ENCODE assay signal across 8 mouse cellular contexts in the genomic region with DNA sequence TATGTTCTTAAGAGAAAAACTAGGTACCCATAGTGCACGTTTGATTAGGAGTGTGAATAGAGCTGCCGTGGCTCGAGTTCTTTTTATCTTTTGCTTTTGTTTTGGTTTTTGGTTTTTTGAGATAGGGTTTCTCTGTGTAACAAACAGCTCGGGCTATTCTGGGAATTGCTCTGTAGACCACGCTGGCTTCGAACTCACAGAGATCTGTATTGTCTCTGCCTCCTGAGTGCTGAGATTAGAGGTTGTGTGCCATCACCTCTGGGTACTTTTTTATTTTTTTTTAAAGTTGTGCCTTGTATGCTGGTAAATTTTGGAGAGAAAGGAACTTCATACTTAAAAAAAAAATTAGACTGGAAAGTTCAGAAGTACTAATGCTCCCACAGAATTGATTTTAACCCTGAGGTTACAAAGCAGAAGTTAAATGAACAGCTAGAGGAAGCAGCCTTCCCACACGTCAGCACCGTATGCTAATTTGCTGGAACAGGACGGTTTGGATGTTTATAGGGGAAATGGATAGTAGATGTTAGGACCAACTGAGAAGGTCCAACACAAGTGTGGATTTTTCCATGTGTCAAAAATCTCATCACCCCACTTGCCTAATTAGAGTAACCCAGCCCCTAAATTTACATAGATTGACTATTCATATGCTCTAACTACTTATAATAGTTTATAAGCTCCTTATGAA. TPM values are rescaled to one million over a fixed set of nuclear protein-coding genes. Genes with fewer than 3 reads are reported as not detected.
DNase-seq lines count a peak whose midpoint lies in the region; ATAC-seq and TF ChIP-seq lines count a peak whose summit lies in the region.

No protein-coding gene starts in this region.

- intact Hi-C loops in heart, postnatal 25 days (cut with DNase I), result loop anchor here (5.0 kb wide), 1 partner anchor 130 kb away; a partner anchor contains a TSS

- no peaks in the 10 kb centered on the region for H3K9me3 ChIP-seq in heart, postnatal 0 days (replicated peaks; ENCODE audit: control insufficient read depth, low read length)
- H3K9me3 ChIP-seq in intestine, postnatal 0 days (ENCODE audit: control insufficient read depth), result no peaks in the 10 kb centered on the region
- H3K9me3 ChIP-seq in midbrain, postnatal 0 days (ENCODE audit: low read length), result no peaks in the 10 kb centered on the region

- no peak for TF ChIP-seq EP300 in heart, postnatal 0 days (IDR thresholded peaks at IDR 0.05; ENCODE audit: low read depth)

- peaks cover 16% of the 10 kb centered on the region; the same call in 1 of the 2 replicates for H3K4me1 ChIP-seq in heart, postnatal 0 days (ENCODE audit: control insufficient read depth, insufficient read depth)
- 0 out of 2 replicates have a peak, but pooled peaks cover 2% of the 10 kb centered on the region for H3K4me1 ChIP-seq in intestine, postnatal 0 days (replicated peaks; ENCODE audit: control insufficient read depth, insufficient read depth, low read length)
- no peaks in the 10 kb centered on the region for H3K4me1 ChIP-seq in midbrain, postnatal 0 days (ENCODE audit: insufficient read depth, low read length)

- no peak for ATAC-seq in heart, postnatal 0 days (ENCODE audit: insufficient read depth, low read depth)
- peak; percentile 30 for ATAC-seq in common myeloid progenitor, adult 5-6 weeks (replicated peaks; ENCODE audit: low read depth, poor library complexity, severe bottlenecking)
- no peak for ATAC-seq in intestine, postnatal 0 days
- no peak for ATAC-seq in midbrain, postnatal 0 days (ENCODE audit: low FRiP score)

- H3K9ac ChIP-seq in heart, postnatal 0 days (replicated peaks; ENCODE audit: low read depth, low read length), result peak overlapping the region; percentile 98
- H3K9ac ChIP-seq in intestine, postnatal 0 days (ENCODE audit: low read depth, low read length), result peak overlapping the region; percentile 90
- H3K9ac ChIP-seq in midbrain, postnatal 0 days (replicated peaks; ENCODE audit: low read length, poor library complexity, severe bottlenecking), result no peak overlapping the region; the same call in 1 of the 2 replicates

- peak overlapping the region; percentile 89 for H3K4me2 ChIP-seq in heart, postnatal 0 days (ENCODE audit: low read depth, low read length)
- H3K4me2 ChIP-seq in intestine, postnatal 0 days (replicated peaks; ENCODE audit: low read depth), result peak overlapping the region; percentile 97
- peak overlapping the region; percentile 96 for H3K4me2 ChIP-seq in midbrain, postnatal 0 days (ENCODE audit: low read depth, low read length, poor library complexity, severe bottlenecking)

- no peaks in the 10 kb centered on the region for H3K27me3 ChIP-seq in heart, postnatal 0 days (ENCODE audit: control insufficient read depth, insufficient read depth, low read length)
- H3K27me3 ChIP-seq in intestine, postnatal 0 days (replicated peaks; ENCODE audit: control insufficient read depth, insufficient read depth, low read length), result no peaks in the 10 kb centered on the region
- no peaks in the 10 kb centered on the region for H3K27me3 ChIP-seq in midbrain, postnatal 0 days (ENCODE audit: insufficient read depth, low read length)

- DNase-seq in heart, postnatal 0 days (ENCODE audit: low spot score), result no peak
- DNase-seq in heart, postnatal 25 days (ENCODE audit: low spot score), result no peak
- DNase-seq in midbrain, postnatal 0 days (ENCODE audit: low spot score), result no peak
- no peak for DNase-seq in frontal cortex, postnatal 36 days (ENCODE audit: low spot score in 2 of 2)
- no peak for DNase-seq in frontal cortex, postnatal 10 days (ENCODE audit: low spot score in 2 of 2)
- DNase-seq in adrenal gland, postnatal 4 days (ENCODE audit: low spot score in 2 of 2), result no peak

- 0 out of 2 replicates have a peak, but pooled peaks cover 14% of the 10 kb centered on the region for H3K36me3 ChIP-seq in heart, postnatal 0 days (replicated peaks; ENCODE audit: control insufficient read depth, insufficient read depth, low read length)
- H3K36me3 ChIP-seq in intestine, postnatal 0 days (ENCODE audit: control insufficient read depth, insufficient read depth), result 0 out of 2 replicates have a peak, but pooled peaks cover 7% of the 10 kb centered on the region
- no peaks in the 10 kb centered on the region for H3K36me3 ChIP-seq in midbrain, postnatal 0 days (ENCODE audit: insufficient read depth, low read length)

- H3K4me3 ChIP-seq in heart, postnatal 0 days (ENCODE audit: low read depth, low read length), result peak overlapping the region; percentile 97
- peak overlapping the region; percentile 67 for H3K4me3 ChIP-seq in intestine, postnatal 0 days (ENCODE audit: low read depth, low read length)
- H3K4me3 ChIP-seq in midbrain, postnatal 0 days (ENCODE audit: low read depth, low read length), result peak overlapping the region; percentile 80

- no peak for TF ChIP-seq CTCF in heart, postnatal 0 days (IDR thresholded peaks at IDR 0.05; ENCODE audit: low read depth)
- TF ChIP-seq CTCF in intestine, postnatal 0 days (IDR thresholded peaks at IDR 0.05; ENCODE audit: low read depth), result no peak
- TF ChIP-seq CTCF in midbrain, postnatal 0 days (IDR thresholded peaks at IDR 0.05), result no peak

- peak overlapping the region; percentile 98 for H3K27ac ChIP-seq in heart, postnatal 0 days (ENCODE audit: low read depth)
- 0 out of 2 replicates have a peak overlapping the region, but pooled peaks have one; percentile 31 for H3K27ac ChIP-seq in intestine, postnatal 0 days (ENCODE audit: low read depth, low read length)
- H3K27ac ChIP-seq in midbrain, postnatal 0 days (ENCODE audit: low read depth, low read length), result no peak overlapping the region

- 13% methylated on average over 9 of the region's 9 CpGs for WGBS in heart, postnatal 0 days
- WGBS in intestine, postnatal 0 days, result 38% methylated on average over 9 of the region's 9 CpGs
- 29% methylated on average over 9 of the region's 9 CpGs for WGBS in midbrain, postnatal 0 days

RNA-seq across cellular contexts. Expression of a gene that starts 2.5 kb away (rescaled TPM):
- 42.9 and 65.1 TPM in 2 replicates for total RNA-seq in heart, postnatal 0 days (2014; rRNA removed; ENCODE audit: low replicate concordance)
- 23.7 and 27.0 TPM in 2 replicates for polyA plus RNA-seq in heart, postnatal 0 days (2015; fragmentation: Nextera tagmentation; extraction: Ambion mirVana)
- total RNA-seq in heart, postnatal 25 days (2021), result 10 to 100 TPM; 40.3 to 49.5 TPM
- total RNA-seq in common myeloid progenitor, adult 5-6 weeks (2017), result 61.3 and 66.2 TPM in 2 replicates
- polyA plus RNA-seq in intestine, postnatal 0 days (2015; fragmentation: Nextera tagmentation; extraction: Ambion mirVana), result 14.8 and 15.3 TPM in 2 replicates
- 48.5 and 58.8 TPM in 2 replicates for total RNA-seq in midbrain, postnatal 0 days (2014; rRNA removed)
- 23.9 and 25.6 TPM in 2 replicates for polyA plus RNA-seq in midbrain, postnatal 0 days (2015; fragmentation: Nextera tagmentation; extraction: Ambion mirVana)
- total RNA-seq in adrenal gland, postnatal 4 days (2021), result 10 to 100 TPM; 53.4 to 53.8 TPM

RNA-seq across cellular contexts. Expression of a gene that starts 24.3 kb away (rescaled TPM):
- total RNA-seq in heart, postnatal 0 days (2014; rRNA removed; ENCODE audit: low replicate concordance), result 4.0 and 13.4 TPM in 2 replicates
- 7.6 and 9.4 TPM in 2 replicates for polyA plus RNA-seq in heart, postnatal 0 days (2015; fragmentation: Nextera tagmentation; extraction: Ambion mirVana)
- 1 to 10 TPM; 3.3 to 5.1 TPM for total RNA-seq in heart, postnatal 25 days (2021)
- total RNA-seq in common myeloid progenitor, adult 5-6 weeks (2017), result 7.8 and 9.9 TPM in 2 replicates
- polyA plus RNA-seq in intestine, postnatal 0 days (2015; fragmentation: Nextera tagmentation; extraction: Ambion mirVana), result 6.5 and 7.3 TPM in 2 replicates
- total RNA-seq in midbrain, postnatal 0 days (2014; rRNA removed), result 32.1 and 34.2 TPM in 2 replicates
- polyA plus RNA-seq in midbrain, postnatal 0 days (2015; fragmentation: Nextera tagmentation; extraction: Ambion mirVana), result 38.5 and 41.6 TPM in 2 replicates
- 10 to 100 TPM; 13.6 to 16.4 TPM for total RNA-seq in adrenal gland, postnatal 4 days (2021)

RNA-seq across cellular contexts. Expression of a gene that starts 58.9 kb away (rescaled TPM):
- 24.8 and 28.5 TPM in 2 replicates for total RNA-seq in heart, postnatal 0 days (2014; rRNA removed; ENCODE audit: low replicate concordance)
- 6.9 and 9.2 TPM in 2 replicates for polyA plus RNA-seq in heart, postnatal 0 days (2015; fragmentation: Nextera tagmentation; extraction: Ambion mirVana)
- total RNA-seq in heart, postnatal 25 days (2021), result 1 to 10 TPM; 7.0 to 8.2 TPM
- total RNA-seq in common myeloid progenitor, adult 5-6 weeks (2017), result 0.39 and 0.64 TPM in 2 replicates
- 2.2 and 3.2 TPM in 2 replicates for polyA plus RNA-seq in intestine, postnatal 0 days (2015; fragmentation: Nextera tagmentation; extraction: Ambion mirVana)
- total RNA-seq in midbrain, postnatal 0 days (2014; rRNA removed), result 5.8 and 6.1 TPM in 2 replicates
- 4.3 and 5.1 TPM in 2 replicates for polyA plus RNA-seq in midbrain, postnatal 0 days (2015; fragmentation: Nextera tagmentation; extraction: Ambion mirVana)
- 1 to 10 TPM; 6.5 to 8.2 TPM for total RNA-seq in adrenal gland, postnatal 4 days (2021)
